Mouse (Mus musculus) forebrain, embryonic 11.5 days (tissue): ENCODE results near the gene Cfap126. TPM values are rescaled to one million over a fixed set of nuclear protein-coding genes. Genes with fewer than 3 reads are reported as not detected.
A peak's percentile ranks its signal among the peaks of the same experiment; 100 is the strongest.

Source experiments
- ATAC-seq: fragments of 200-750 bp; cut with Nextera tagmentation; replicated peaks from 2 replicates; pipeline ENCODE4 v1.8.0; 2017; ENCODE audit warnings: moderate TSS enrichment; ENCODE audit not compliant: low FRiP score
- DNase-seq: peaks from one replicate; pipeline ENCODE4 v3.0.0-alpha.2; 2017; ENCODE audit warnings: low spot score
- H3K27ac ChIP-seq: fragments of 300-500 bp; sonication (generic); 2 replicates; pipeline ENCODE4 v1.5.1; 2014; ENCODE audit warnings: low read depth, low read length
- H3K27me3 ChIP-seq: fragments of 300-500 bp; sonication (generic); 2 replicates; pipeline ENCODE4 v1.6.1; 2014; ENCODE audit warnings: mild to moderate bottlenecking, low read length, mixed read lengths; ENCODE audit not compliant: control insufficient read depth, insufficient read depth
- H3K36me3 ChIP-seq: fragments of 300-500 bp; sonication (generic); 2 replicates; pipeline ENCODE4 v1.6.1; 2014; ENCODE audit warnings: mild to moderate bottlenecking, low read length, moderate library complexity, mixed read lengths; ENCODE audit not compliant: control insufficient read depth, insufficient read depth
- H3K4me1 ChIP-seq: fragments of 300-500 bp; sonication (generic); replicated peaks from 2 replicates; pipeline ENCODE4 v1.6.1; 2014; ENCODE audit warnings: low read length, mixed read lengths; ENCODE audit not compliant: control insufficient read depth, insufficient read depth
- H3K4me2 ChIP-seq: fragments of 300-500 bp; sonication (generic); 2 replicates; pipeline ENCODE4 v1.6.1; 2014; ENCODE audit warnings: low read depth, mild to moderate bottlenecking, low read length, moderate library complexity, mixed read lengths; ENCODE audit not compliant: severe bottlenecking
- H3K4me3 ChIP-seq: fragments of 300-500 bp; sonication (generic); 2 replicates; pipeline ENCODE4 v1.5.1; 2014; ENCODE audit warnings: low read depth, low read length
- H3K9ac ChIP-seq: fragments of 300-500 bp; sonication (generic); 2 replicates; pipeline ENCODE4 v1.6.1; 2014; ENCODE audit warnings: low read length
- H3K9me3 ChIP-seq: fragments of 300-500 bp; sonication (generic); 2 replicates; pipeline ENCODE4 v1.6.1; 2016; ENCODE audit warnings: low read length, mixed read lengths; ENCODE audit not compliant: control insufficient read depth
- WGBS: fragments of 180-500 bp; shearing (Covaris S2); extraction: QIAGEN DNeasy Blood & Tissue Kit; methylation state at CpG from one replicate; pipeline ENCODE4 v1.1.7; 2014; 5-methylcytosine and 5-hydroxymethylcytosine counted together
- microRNA-seq: library from miRNA; unstranded; fragments of <30 nt; microRNA quantifications from one replicate; pipeline ENCODE4, GENCODE M21; 2016; ENCODE audit not compliant: insufficient number of aligned reads
- polyA plus RNA-seq: library from polyadenylated mRNA; unstranded; fragments of >200 nt; fragmentation: Nextera tagmentation; extraction: Ambion mirVana; gene quantifications from 2 replicates; pipeline ENCODE4 v1.2.1, GENCODE M21; 2014

Gene Cfap126
- polyA plus RNA-seq, 1 experiment from 2014 or later, result 2.9 TPM

- WGBS, result 70% methylated on average over 3 of the region's 3 CpGs
- no peak for ATAC-seq
These were observed 57.4 kb downstream of the Cfap126 start for GRCm38 (mm10) chr1:171171138-171171537.

DNA sequence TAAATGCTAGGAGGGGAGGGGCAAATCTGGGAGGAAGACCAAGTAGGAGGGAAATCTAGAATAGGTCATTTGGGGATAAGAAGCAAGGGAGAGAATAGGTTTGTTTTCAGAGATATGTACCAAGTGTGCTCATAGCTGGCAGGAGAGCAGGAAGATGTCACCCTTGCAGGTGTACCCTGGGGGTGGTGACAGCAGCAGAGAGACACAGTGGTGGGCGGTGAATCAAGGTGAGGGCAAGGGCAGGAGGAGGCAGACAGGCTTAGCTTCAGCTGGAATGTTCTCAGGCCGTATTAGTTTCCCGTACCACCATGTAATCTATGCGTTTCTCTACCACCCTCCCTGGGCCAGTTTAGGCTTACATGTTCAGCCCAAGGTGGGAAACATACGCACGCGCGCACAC is 59.1 kb downstream of the Cfap126 start:
- no peak overlapping the region for H3K4me3 ChIP-seq
- H3K27me3 ChIP-seq, result no peaks in the 10 kb centered on the region
- WGBS, result 93% methylated on average over 8 of the region's 8 CpGs
- H3K36me3 ChIP-seq, result no peaks in the 10 kb centered on the region
- no peak overlapping the region for H3K9ac ChIP-seq
- H3K4me2 ChIP-seq, result no peak overlapping the region
- no peak for ATAC-seq
- no peaks in the 10 kb centered on the region for H3K9me3 ChIP-seq
- DNase-seq, result no peak
- H3K4me1 ChIP-seq, result no peaks in the 10 kb centered on the region
- H3K27ac ChIP-seq, result no peak overlapping the region

More at GRCm38 (mm10) chr1:171171138-171171537, 57.4 kb downstream of the Cfap126 start:
- Histone ChIP-seq H3K27me3 (no peaks in the 10 kb centered on the region), H3K9me3 (no peaks in the 10 kb centered on the region), H3K9ac (no peak overlapping the region), H3K4me1 (no peaks in the 10 kb centered on the region), H3K4me2 (no peak overlapping the region), H3K36me3 (no peaks in the 10 kb centered on the region), H3K4me3 (no peak overlapping the region), H3K27ac (no peak overlapping the region)
- no peak for DNase-seq

Small RNAs within 50 kb of the gene (microRNA-seq; reads per million reads assigned to microRNA genes)
- gene Gm27552 (not detected), gene Gm27844 (not detected), gene Mir6546 (11.8 reads per million, percentile 6 among the genes with 10 or more reads in this experiment)

Other genes starting within 250 kb of the Cfap126 start
- 8.9 and 9.8 TPM in 2 replicates for gene Atf6, start 246.1 kb upstream of the Cfap126 start, polyA plus RNA-seq
- gene Gm26620, start 228.9 kb upstream of the Cfap126 start, polyA plus RNA-seq, result 0.37 TPM in 1 of 2 replicates, not detected in the other
- gene Dusp12, start 228.4 kb upstream of the Cfap126 start, polyA plus RNA-seq, result 28.7 and 29.3 TPM in 2 replicates
- gene Fcrlb, start 201.0 kb upstream of the Cfap126 start, polyA plus RNA-seq, result not detected in 2 replicates
- not detected in 2 replicates for gene Fcrla, start 186.3 kb upstream of the Cfap126 start, polyA plus RNA-seq
- gene Fcgr2b, start 137.4 kb upstream of the Cfap126 start, polyA plus RNA-seq, result 0.31 TPM in 1 of 2 replicates, not detected in the other
- 0.21 and 0.35 TPM in 2 replicates for gene Fcgr4, start 95.0 kb upstream of the Cfap126 start, polyA plus RNA-seq
- gene Fcgr3, start 49.0 kb upstream of the Cfap126 start, polyA plus RNA-seq, result 4.3 TPM in 2 replicates
- 272 and 277 TPM in 2 replicates for gene Sdhc, start 36.7 kb downstream of the Cfap126 start, polyA plus RNA-seq
- gene Mpz, start 36.8 kb downstream of the Cfap126 start, polyA plus RNA-seq, result 0.13 TPM in 1 of 2 replicates, not detected in the other
- 7.3 and 8.2 TPM in 2 replicates for gene Pcp4l1, start 82.3 kb downstream of the Cfap126 start, polyA plus RNA-seq
- gene Nr1i3, start 100.1 kb downstream of the Cfap126 start, polyA plus RNA-seq, result 0.17 and 0.23 TPM in 2 replicates
- 31.6 and 39.2 TPM in 2 replicates for gene Tomm40l, start 108.6 kb downstream of the Cfap126 start, polyA plus RNA-seq
- 1.6 and 1.9 TPM in 2 replicates for gene Apoa2, start 111.1 kb downstream of the Cfap126 start, polyA plus RNA-seq
- gene Fcer1g, start 120.4 kb downstream of the Cfap126 start, polyA plus RNA-seq, result 18.4 and 18.6 TPM in 2 replicates
- gene Adamts4, start 136.5 kb downstream of the Cfap126 start, polyA plus RNA-seq, result 6.6 and 7.1 TPM in 2 replicates
- gene Ndufs2, start 137.5 kb downstream of the Cfap126 start, polyA plus RNA-seq, result 257 and 264 TPM in 2 replicates
- gene B4galt3, start 156.4 kb downstream of the Cfap126 start, polyA plus RNA-seq, result 72.3 and 75.5 TPM in 2 replicates
- gene Ppox, start 167.3 kb downstream of the Cfap126 start, polyA plus RNA-seq, result 66.3 and 67.6 TPM in 2 replicates
- 110 and 114 TPM in 2 replicates for gene Usp21, start 174.1 kb downstream of the Cfap126 start, polyA plus RNA-seq
- gene Ufc1, start 181.1 kb downstream of the Cfap126 start, polyA plus RNA-seq, result 92.4 and 97.5 TPM in 2 replicates
- 46.5 and 46.7 TPM in 2 replicates for gene Dedd, start 215.2 kb downstream of the Cfap126 start, polyA plus RNA-seq
- 31.7 and 35.6 TPM in 2 replicates for gene Nit1, start 231.7 kb downstream of the Cfap126 start, polyA plus RNA-seq
- 58.4 and 65.7 TPM in 2 replicates for gene Pfdn2, start 231.8 kb downstream of the Cfap126 start, polyA plus RNA-seq
- gene Klhdc9, start 246.9 kb downstream of the Cfap126 start, polyA plus RNA-seq, result 1.7 and 2.3 TPM in 2 replicates